Mouse (Mus musculus): ENCODE measurements at regions not wholly inside any gene's neighbourhood (a gene's known extent, or its start where the extent isn't known, plus 50 kb on each side); places are given as distances from the start of the nearest gene placed in this dataset.

- H3K9ac ChIP-seq: no peak overlapping the region
Observed at GRCm38 (mm10) chr1:64284656-64285055, 162.6 kb upstream of the Klf7 start.

DNA sequence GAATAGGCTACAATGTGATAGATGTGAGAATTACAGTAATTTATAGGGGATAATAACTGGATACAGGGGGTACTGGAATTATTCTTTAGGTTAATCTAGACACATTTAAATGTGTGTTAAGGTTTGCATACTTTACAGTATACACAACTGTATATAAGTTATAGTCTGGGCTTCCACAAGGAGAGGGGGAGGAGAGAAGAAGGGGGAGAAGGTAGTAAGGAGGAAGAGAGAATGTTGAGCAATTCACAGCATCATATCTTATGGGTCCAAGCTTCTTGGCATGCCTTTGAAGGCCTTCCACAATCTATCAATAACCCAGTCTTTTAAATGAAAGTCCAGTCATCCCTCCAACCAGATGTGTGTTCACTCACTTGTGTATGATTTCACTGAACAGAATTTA, 153.8 kb upstream of the Klf7 start:
- H3K4me1 ChIP-seq: no peaks in the 10 kb centered on the region
- no peaks in the 10 kb centered on the region for H3K27me3 ChIP-seq (replicated peaks)
- ATAC-seq (ENCODE audit: insufficient read depth, low FRiP score, low read depth): no peak
- no peak overlapping the region for H3K4me3 ChIP-seq (replicated peaks)
- no peaks in the 10 kb centered on the region for H3K9me3 ChIP-seq
- no peak overlapping the region for H3K27ac ChIP-seq
- H3K9ac ChIP-seq: no peak overlapping the region
- no peak overlapping the region for H3K4me2 ChIP-seq
- H3K36me3 ChIP-seq: no peaks in the 10 kb centered on the region

More at GRCm38 (mm10) chr1:64284656-64285055, 162.6 kb upstream of the Klf7 start:
- H3K36me3 ChIP-seq: no peaks in the 10 kb centered on the region
- H3K27ac ChIP-seq: no peak overlapping the region
- 79% methylated on average over 8 of the region's 8 CpGs for WGBS
- no peaks in the 10 kb centered on the region for H3K9me3 ChIP-seq
- H3K4me1 ChIP-seq: 0 out of 2 replicates have a peak, but pooled peaks cover 5% of the 10 kb centered on the region
- H3K4me2 ChIP-seq: no peak overlapping the region
- H3K27me3 ChIP-seq (replicated peaks): no peaks in the 10 kb centered on the region
- ATAC-seq (ENCODE audit: insufficient read depth, low FRiP score, low read depth): no peak
- no peak overlapping the region for H3K4me3 ChIP-seq (replicated peaks)

- Histone ChIP-seq H3K9me3 (no peaks in the 10 kb centered on the region), H3K9ac (no peak overlapping the region), H3K27me3 (replicated peaks) (no peaks in the 10 kb centered on the region), H3K27ac (no peak overlapping the region), H3K36me3 (no peaks in the 10 kb centered on the region), H3K4me3 (replicated peaks) (no peak overlapping the region), H3K4me1 (no peaks in the 10 kb centered on the region), H3K4me2 (no peak overlapping the region)
- no peak for ATAC-seq (ENCODE audit: insufficient read depth, low FRiP score, low read depth)
- 57% methylated on average over 3 of the region's 3 CpGs for WGBS
Observed at GRCm38 (mm10) chr1:64275086-64275802, 153.2 kb upstream of the Klf7 start.

- Histone ChIP-seq H3K4me1 (no peaks in the 10 kb centered on the region), H3K36me3 (no peaks in the 10 kb centered on the region), H3K9me3 (no peaks in the 10 kb centered on the region), H3K27ac (no peak overlapping the region), H3K4me3 (replicated peaks) (no peak overlapping the region), H3K9ac (no peak overlapping the region), H3K4me2 (no peak overlapping the region), H3K27me3 (replicated peaks) (no peaks in the 10 kb centered on the region)
- 46% methylated on average over 2 of the region's 2 CpGs for WGBS
- no peak for ATAC-seq (ENCODE audit: insufficient read depth, low FRiP score, low read depth)
Observed at GRCm38 (mm10) chr1:64257237-64257636, 135.2 kb upstream of the Klf7 start.

GRCm38 (mm10) chr1:64255554-64256295, 133.6 kb upstream of the Klf7 start:
- Histone ChIP-seq H3K27ac (no peak overlapping the region), H3K36me3 (no peaks in the 10 kb centered on the region), H3K9ac (no peak overlapping the region), H3K27me3 (replicated peaks) (no peaks in the 10 kb centered on the region), H3K4me2 (no peak overlapping the region), H3K9me3 (no peaks in the 10 kb centered on the region), H3K4me3 (replicated peaks) (no peak overlapping the region), H3K4me1 (no peaks in the 10 kb centered on the region)
- no peak for ATAC-seq (ENCODE audit: insufficient read depth, low FRiP score, low read depth)
- 82% methylated on average over 14 of the region's 14 CpGs for WGBS

- no peaks in the 10 kb centered on the region for H3K4me1 ChIP-seq
- H3K9me3 ChIP-seq: no peaks in the 10 kb centered on the region
- no peak for ATAC-seq (ENCODE audit: insufficient read depth, low FRiP score, low read depth)
- no peak overlapping the region for H3K9ac ChIP-seq
- H3K36me3 ChIP-seq: no peaks in the 10 kb centered on the region
- no peak overlapping the region for H3K27ac ChIP-seq
- no peaks in the 10 kb centered on the region for H3K27me3 ChIP-seq (replicated peaks)
- H3K4me3 ChIP-seq (replicated peaks): no peak overlapping the region
- 87% methylated on average over 8 of the region's 8 CpGs for WGBS
- no peak overlapping the region for H3K4me2 ChIP-seq
Observed at GRCm38 (mm10) chr1:64254673-64255072, 132.6 kb upstream of the Klf7 start.

- Histone ChIP-seq H3K27me3 (replicated peaks) (no peaks in the 10 kb centered on the region), H3K4me3 (replicated peaks) (no peak overlapping the region)
- ATAC-seq (ENCODE audit: insufficient read depth, low FRiP score, low read depth): no peak
Observed at GRCm38 (mm10) chr1:64253996-64254395, 131.9 kb upstream of the Klf7 start.

GRCm38 (mm10) chr1:64242401-64242800, 120.3 kb upstream of the Klf7 start:
- Histone ChIP-seq H3K4me3 (replicated peaks) (no peak overlapping the region), H3K27me3 (replicated peaks) (no peaks in the 10 kb centered on the region), H3K4me2 (no peak overlapping the region), H3K36me3 (no peaks in the 10 kb centered on the region), H3K9me3 (no peaks in the 10 kb centered on the region), H3K4me1 (no peaks in the 10 kb centered on the region), H3K9ac (no peak overlapping the region), H3K27ac (no peak overlapping the region)
- 64% methylated on average over 2 of the region's 2 CpGs for WGBS
- ATAC-seq (ENCODE audit: insufficient read depth, low FRiP score, low read depth): no peak

More at GRCm38 (mm10) chr1:64253996-64254395, 131.9 kb upstream of the Klf7 start:
- Histone ChIP-seq H3K4me1 (no peaks in the 10 kb centered on the region), H3K9ac (no peak overlapping the region), H3K4me2 (no peak overlapping the region), H3K27ac (no peak overlapping the region), H3K36me3 (no peaks in the 10 kb centered on the region), H3K9me3 (no peaks in the 10 kb centered on the region)
- WGBS: 70% methylated on average over 8 of the region's 8 CpGs

DNA sequence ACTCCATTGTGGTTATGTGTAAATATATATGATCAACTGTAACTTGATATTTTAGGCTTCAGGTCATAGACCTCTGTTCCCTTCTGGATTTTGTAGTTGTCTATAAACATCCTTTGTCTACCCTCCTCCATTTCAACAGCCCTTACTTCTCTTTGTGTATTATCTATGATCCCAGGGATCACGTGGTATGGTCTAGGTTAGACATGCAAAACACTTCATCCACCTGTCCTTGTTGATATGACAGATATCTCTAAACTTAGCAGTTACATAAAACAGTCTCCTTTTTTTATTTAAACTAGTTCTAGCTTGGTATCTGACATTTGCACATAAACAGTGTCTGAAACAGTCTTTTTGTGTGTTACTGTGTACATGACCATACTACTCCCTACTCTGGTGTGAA, 107.6 kb upstream of the Klf7 start:
- 72% methylated on average over 1 of the region's 1 CpGs for WGBS
- no peak overlapping the region for H3K4me2 ChIP-seq
- H3K9me3 ChIP-seq: no peaks in the 10 kb centered on the region
- no peaks in the 10 kb centered on the region for H3K27me3 ChIP-seq (replicated peaks)
- H3K9ac ChIP-seq: no peak overlapping the region
- H3K27ac ChIP-seq: no peak overlapping the region
- ATAC-seq (ENCODE audit: insufficient read depth, low FRiP score, low read depth): no peak
- H3K4me1 ChIP-seq: peaks cover 8% of the 10 kb centered on the region; the same call in 1 of the 2 replicates
- no peak overlapping the region for H3K4me3 ChIP-seq (replicated peaks)
- no peaks in the 10 kb centered on the region for H3K36me3 ChIP-seq

- Histone ChIP-seq H3K4me2 (0 out of 2 replicates have a peak overlapping the region, but pooled peaks have one; percentile 4), H3K27me3 (replicated peaks) (no peaks in the 10 kb centered on the region)
- 33% methylated on average over 16 of the region's 16 CpGs for WGBS
Observed at GRCm38 (mm10) chr1:64226001-64226918, 104.2 kb upstream of the Klf7 start.

DNA sequence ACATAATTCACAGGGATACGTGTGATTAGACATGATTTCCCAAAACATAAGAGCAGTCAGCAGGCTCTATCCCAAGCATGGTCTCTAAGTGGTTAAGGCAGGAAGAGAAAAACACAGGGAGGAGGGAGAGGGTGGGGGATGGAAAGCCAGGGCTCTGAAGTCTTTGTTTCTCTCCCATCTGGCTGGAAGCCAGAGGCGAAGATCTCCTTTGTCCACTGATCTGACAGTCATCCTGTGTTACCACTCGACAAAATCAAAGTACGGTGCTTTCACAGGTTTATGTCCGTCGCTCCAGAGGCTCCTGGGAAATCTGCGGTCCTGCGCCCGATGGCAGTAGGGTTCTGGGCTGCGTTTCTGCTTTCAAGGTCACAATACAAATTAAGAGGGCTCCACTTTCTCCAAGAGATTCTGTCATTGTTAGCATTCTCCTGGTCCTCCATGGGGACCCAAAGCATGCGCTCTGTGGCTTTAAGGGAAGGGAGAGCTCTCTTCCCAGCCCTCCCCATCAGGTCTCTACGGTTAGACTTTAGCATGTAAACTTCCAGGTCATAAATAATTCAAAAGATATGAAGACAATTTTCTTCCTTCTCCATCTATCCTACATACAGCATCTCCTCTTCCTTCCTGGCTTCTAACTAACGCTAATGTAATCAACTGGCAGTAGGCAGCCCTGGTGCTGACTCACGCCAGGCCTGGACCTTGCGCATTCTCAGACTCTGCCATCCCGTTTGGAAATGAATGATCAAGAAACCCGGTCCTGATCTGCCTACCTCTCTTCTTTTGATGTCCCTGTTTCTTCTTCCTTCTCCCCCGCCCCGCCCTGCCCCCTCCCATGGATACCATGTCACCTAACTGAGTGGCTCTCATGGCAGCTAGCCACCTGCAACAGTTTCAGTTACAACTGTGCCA, 102.0 kb upstream of the Klf7 start:
- Histone ChIP-seq H3K9me3 (no peaks in the 10 kb centered on the region), H3K4me3 (replicated peaks) (no peak overlapping the region), H3K9ac (no peak overlapping the region), H3K36me3 (no peaks in the 10 kb centered on the region), H3K4me2 (0 out of 2 replicates have a peak overlapping the region, but pooled peaks have one; percentile 2), H3K27me3 (replicated peaks) (no peaks in the 10 kb centered on the region), H3K27ac (no peak overlapping the region; the same call in 1 of the 2 replicates), H3K4me1 (peaks cover 17% of the 10 kb centered on the region; the same call in 1 of the 2 replicates)
- no peak for ATAC-seq (ENCODE audit: insufficient read depth, low FRiP score, low read depth)
- WGBS: 69% methylated on average over 19 of the region's 19 CpGs

More at GRCm38 (mm10) chr1:64226001-64226918, 104.2 kb upstream of the Klf7 start:
- ATAC-seq (ENCODE audit: insufficient read depth, low FRiP score, low read depth): peak; percentile 74
- Histone ChIP-seq H3K9ac (no peak overlapping the region), H3K9me3 (no peaks in the 10 kb centered on the region), H3K4me3 (replicated peaks) (no peak overlapping the region), H3K36me3 (no peaks in the 10 kb centered on the region), H3K4me1 (peaks cover 17% of the 10 kb centered on the region; the same call in 1 of the 2 replicates), H3K27ac (peak overlapping the region; percentile 52; the same call in 1 of the 2 replicates)
